Mouse (Mus musculus): Measurements from ENCODE around the gene Eif2b3. TPM values are rescaled to one million over a fixed set of nuclear protein-coding genes. Genes with fewer than 3 reads are reported as not detected.

Gene Eif2b3
- polyA plus RNA-seq, 1 experiment from 2014 or later, result 69.9 TPM

DNA sequence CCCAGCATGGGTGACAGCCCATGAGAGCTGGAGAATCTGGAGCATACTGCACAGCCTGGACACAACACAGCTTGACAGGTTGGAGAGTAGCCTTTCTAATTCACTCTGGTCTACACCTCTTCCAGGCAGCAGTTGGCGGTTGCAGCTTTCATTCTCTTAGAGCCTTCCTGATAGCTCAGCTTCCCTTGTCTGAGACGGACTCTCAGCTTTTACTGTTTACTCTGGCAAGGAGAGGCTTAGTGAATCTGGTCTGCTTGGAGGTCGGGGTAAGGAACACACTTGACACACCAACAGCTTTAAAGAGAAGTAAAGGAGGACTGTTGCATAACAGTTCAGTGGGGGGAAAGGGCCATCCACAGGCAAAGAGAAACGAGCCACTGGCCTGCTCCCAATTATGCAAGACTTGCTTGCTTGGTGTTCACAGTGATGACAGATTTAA is 22.1 kb downstream of the Eif2b3 start:
- 58% methylated on average over 4 of the region's 4 CpGs for WGBS
- DNase-seq (ENCODE audit: low spot score), result no peak
- Histone ChIP-seq H3K4me1 (replicated peaks; ENCODE audit: control insufficient read depth, insufficient read depth, low read length) (no peaks in the 10 kb centered on the region), H3K36me3 (ENCODE audit: control insufficient read depth, insufficient read depth, low read length) (peaks cover 3% of the 10 kb centered on the region; the same call in 1 of the 2 replicates), H3K27me3 (replicated peaks; ENCODE audit: control insufficient read depth, insufficient read depth, low read length) (no peaks in the 10 kb centered on the region), H3K27ac (ENCODE audit: low read depth, low read length) (no peak overlapping the region), H3K4me3 (ENCODE audit: low read depth, low read length) (no peak overlapping the region), H3K9me3 (ENCODE audit: control insufficient read depth, low read length) (no peaks in the 10 kb centered on the region), H3K4me2 (no peak overlapping the region), H3K9ac (ENCODE audit: low read depth, low read length) (no peak overlapping the region)
- no peak for ATAC-seq (replicated peaks; ENCODE audit: low FRiP score)

DNA sequence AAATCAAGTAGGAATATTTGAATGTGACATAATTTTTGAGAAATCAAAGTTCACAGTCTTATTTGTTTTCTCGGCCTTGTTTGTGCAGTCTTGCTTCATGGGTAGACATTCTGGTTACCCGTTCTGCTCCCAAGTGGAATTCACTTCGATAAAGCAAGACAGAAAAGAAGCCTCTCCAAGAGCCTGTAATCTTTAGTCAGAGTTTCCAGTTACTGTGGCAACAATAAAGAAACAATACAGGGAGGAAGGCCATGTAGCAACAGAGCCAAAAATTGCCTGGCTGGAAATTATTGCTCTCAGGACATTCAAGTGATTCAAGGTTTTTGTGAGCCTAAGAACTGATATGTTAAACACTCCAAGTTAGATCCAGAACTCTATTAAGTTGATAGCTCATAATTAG is 29.6 kb downstream of the Eif2b3 start:
- Histone ChIP-seq H3K27ac (ENCODE audit: low read depth, low read length) (no peak overlapping the region), H3K36me3 (ENCODE audit: control insufficient read depth, insufficient read depth, low read length) (peaks cover 9% of the 10 kb centered on the region; the same call in 1 of the 2 replicates), H3K4me1 (replicated peaks; ENCODE audit: control insufficient read depth, insufficient read depth, low read length) (no peaks in the 10 kb centered on the region), H3K4me2 (no peak overlapping the region), H3K9ac (ENCODE audit: low read depth, low read length) (no peak overlapping the region), H3K9me3 (ENCODE audit: control insufficient read depth, low read length) (no peaks in the 10 kb centered on the region), H3K27me3 (replicated peaks; ENCODE audit: control insufficient read depth, insufficient read depth, low read length) (no peaks in the 10 kb centered on the region), H3K4me3 (ENCODE audit: low read depth, low read length) (no peak overlapping the region)
- DNase-seq (ENCODE audit: low spot score), result no peak
- ATAC-seq (replicated peaks; ENCODE audit: low FRiP score), result no peak
- 89% methylated on average over 3 of the region's 3 CpGs for WGBS

DNA sequence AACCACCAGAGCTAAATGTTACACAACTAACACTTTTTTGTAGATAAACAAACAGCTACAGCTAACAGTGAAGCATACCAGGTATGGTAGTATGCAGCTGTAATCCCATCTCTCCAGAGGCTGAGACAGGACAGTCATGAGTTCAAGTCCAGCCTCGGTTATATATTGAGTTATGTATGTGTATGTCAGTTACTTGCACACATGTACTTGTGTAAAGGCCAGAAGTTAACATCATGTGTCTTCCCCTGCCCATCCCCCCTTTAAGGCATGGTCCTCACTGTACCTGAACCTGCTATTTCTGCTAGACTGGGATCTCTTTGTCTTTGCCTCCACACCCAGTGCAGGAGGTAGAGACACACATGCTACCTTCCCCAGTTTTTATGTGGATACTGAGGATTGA is 30.3 kb downstream of the Eif2b3 start:
- Histone ChIP-seq H3K27me3 (replicated peaks; ENCODE audit: control insufficient read depth, insufficient read depth, low read length) (no peaks in the 10 kb centered on the region), H3K36me3 (ENCODE audit: control insufficient read depth, insufficient read depth, low read length) (peaks cover 8% of the 10 kb centered on the region; the same call in 1 of the 2 replicates), H3K9ac (ENCODE audit: low read depth, low read length) (no peak overlapping the region), H3K27ac (ENCODE audit: low read depth, low read length) (no peak overlapping the region), H3K4me2 (no peak overlapping the region), H3K4me3 (ENCODE audit: low read depth, low read length) (no peak overlapping the region), H3K9me3 (ENCODE audit: control insufficient read depth, low read length) (no peaks in the 10 kb centered on the region), H3K4me1 (replicated peaks; ENCODE audit: control insufficient read depth, insufficient read depth, low read length) (no peaks in the 10 kb centered on the region)
- no peak for ATAC-seq (replicated peaks; ENCODE audit: low FRiP score)
- no peak for DNase-seq (ENCODE audit: low spot score)
- 100% methylated on average over 1 of the region's 1 CpGs for WGBS

DNA sequence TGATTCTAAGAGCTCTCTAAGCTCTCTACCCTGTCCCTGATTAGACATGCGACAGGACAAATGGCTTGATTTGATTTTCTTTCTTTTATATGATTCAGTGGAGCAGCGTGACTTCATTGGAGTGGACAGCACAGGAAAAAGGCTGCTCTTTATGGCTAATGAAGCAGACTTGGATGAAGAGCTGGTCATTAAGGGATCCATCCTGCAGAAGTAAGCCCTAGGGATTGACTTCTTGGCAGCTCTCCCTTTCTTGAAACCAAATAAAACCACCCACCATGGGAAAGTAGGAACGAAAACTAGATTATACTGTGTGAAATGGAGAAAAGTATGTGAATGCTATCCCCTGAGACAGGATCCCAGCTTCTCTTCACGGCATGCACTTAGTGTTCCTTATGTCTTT is 33.4 kb downstream of the Eif2b3 start:
- DNase-seq (ENCODE audit: low spot score) (no peak), ATAC-seq (replicated peaks; ENCODE audit: low FRiP score) (no peak)
- no peak overlapping the region for H3K4me3 ChIP-seq (ENCODE audit: low read depth, low read length)
- no peak overlapping the region for H3K27ac ChIP-seq (ENCODE audit: low read depth, low read length)
- H3K4me2 ChIP-seq, result no peak overlapping the region
- H3K27me3 ChIP-seq (replicated peaks; ENCODE audit: control insufficient read depth, insufficient read depth, low read length), result no peaks in the 10 kb centered on the region
- H3K4me1 ChIP-seq (replicated peaks; ENCODE audit: control insufficient read depth, insufficient read depth, low read length), result peaks cover 13% of the 10 kb centered on the region
- 95% methylated on average over 4 of the region's 4 CpGs for WGBS
- 0 out of 2 replicates have a peak, but pooled peaks cover 2% of the 10 kb centered on the region for H3K36me3 ChIP-seq (ENCODE audit: control insufficient read depth, insufficient read depth, low read length)
- no peaks in the 10 kb centered on the region for H3K9me3 ChIP-seq (ENCODE audit: control insufficient read depth, low read length)
- no peak overlapping the region for H3K9ac ChIP-seq (ENCODE audit: low read depth, low read length)

DNA sequence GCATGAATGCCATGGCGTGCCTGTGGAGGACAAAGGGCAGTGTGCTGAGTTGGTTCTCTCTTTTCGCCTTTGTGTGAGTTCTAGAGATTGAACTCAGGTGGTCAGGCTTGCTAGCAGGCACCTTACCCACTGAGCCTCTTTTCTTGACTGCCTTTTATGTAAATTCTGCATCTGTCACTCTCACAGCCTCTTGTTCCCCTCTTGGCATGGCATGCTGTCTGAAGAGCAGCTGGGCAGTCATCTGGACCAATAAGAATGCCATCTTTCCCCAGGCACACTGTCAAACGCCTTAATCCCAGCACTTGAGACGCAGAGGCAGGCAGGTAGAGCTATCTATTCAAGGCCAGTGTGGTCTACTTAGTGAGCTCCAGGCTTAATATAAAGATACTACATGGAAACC is 34.8 kb downstream of the Eif2b3 start:
- Histone ChIP-seq H3K4me3 (ENCODE audit: low read depth, low read length) (no peak overlapping the region), H3K9me3 (ENCODE audit: control insufficient read depth, low read length) (no peaks in the 10 kb centered on the region), H3K27me3 (replicated peaks; ENCODE audit: control insufficient read depth, insufficient read depth, low read length) (no peaks in the 10 kb centered on the region), H3K27ac (ENCODE audit: low read depth, low read length) (no peak overlapping the region), H3K9ac (ENCODE audit: low read depth, low read length) (no peak overlapping the region), H3K4me2 (no peak overlapping the region), H3K4me1 (replicated peaks; ENCODE audit: control insufficient read depth, insufficient read depth, low read length) (peaks cover 19% of the 10 kb centered on the region), H3K36me3 (ENCODE audit: control insufficient read depth, insufficient read depth, low read length) (0 out of 2 replicates have a peak, but pooled peaks cover 2% of the 10 kb centered on the region)
- 93% methylated on average over 4 of the region's 4 CpGs for WGBS
- no peak for DNase-seq (ENCODE audit: low spot score)
- ATAC-seq (replicated peaks; ENCODE audit: low FRiP score), result no peak

DNA sequence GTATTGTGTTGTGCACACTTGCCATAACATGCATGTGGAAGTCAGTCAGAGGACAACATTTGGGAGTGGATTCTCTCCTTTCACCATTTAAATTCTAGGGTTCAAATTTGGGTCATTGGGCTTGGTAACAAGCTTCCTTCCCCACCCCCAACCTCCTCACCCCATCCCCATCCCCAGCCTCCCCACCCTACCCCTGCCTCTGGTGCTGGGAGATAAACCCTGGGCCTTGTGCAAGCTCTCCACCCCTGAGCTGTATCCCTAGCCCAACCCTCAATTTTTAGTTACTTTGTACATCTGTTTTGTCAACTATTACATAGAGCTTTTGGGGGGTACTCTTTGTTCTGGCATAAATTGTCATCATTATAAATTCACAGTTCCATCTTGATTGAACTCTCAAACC is 36.9 kb downstream of the Eif2b3 start:
- Histone ChIP-seq H3K4me1 (replicated peaks; ENCODE audit: control insufficient read depth, insufficient read depth, low read length) (peaks cover 19% of the 10 kb centered on the region), H3K27ac (ENCODE audit: low read depth, low read length) (peak overlapping the region; percentile 94), H3K4me2 (peak overlapping the region; percentile 46), H3K36me3 (ENCODE audit: control insufficient read depth, insufficient read depth, low read length) (no peaks in the 10 kb centered on the region; the same call in 1 of the 2 replicates), H3K4me3 (ENCODE audit: low read depth, low read length) (no peak overlapping the region), H3K27me3 (replicated peaks; ENCODE audit: control insufficient read depth, insufficient read depth, low read length) (no peaks in the 10 kb centered on the region), H3K9me3 (ENCODE audit: control insufficient read depth, low read length) (no peaks in the 10 kb centered on the region), H3K9ac (ENCODE audit: low read depth, low read length) (peak overlapping the region; percentile 63)
- DNase-seq (ENCODE audit: low spot score) (no peak), ATAC-seq (replicated peaks; ENCODE audit: low FRiP score) (peak; percentile 99)

DNA sequence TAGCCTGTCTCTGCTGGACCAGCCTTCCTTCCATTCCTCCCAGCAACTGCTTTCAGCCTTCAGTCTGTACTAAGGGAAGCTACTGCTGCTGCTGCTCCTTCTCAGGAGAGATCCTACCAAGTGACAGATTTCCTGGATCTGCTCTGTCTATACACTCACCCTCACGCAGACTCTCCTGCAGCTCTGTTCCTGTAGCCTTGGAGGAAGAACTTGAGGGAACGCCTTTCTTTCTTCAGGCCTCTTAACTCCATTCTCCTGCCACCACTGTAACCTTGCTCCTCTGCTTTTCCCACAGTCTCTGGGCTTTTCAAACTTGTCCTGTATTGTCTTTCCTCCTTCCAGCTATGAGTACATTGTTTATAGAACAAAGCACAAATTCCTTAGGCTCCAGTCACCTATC is 37.3 kb downstream of the Eif2b3 start:
- Histone ChIP-seq H3K27me3 (replicated peaks; ENCODE audit: control insufficient read depth, insufficient read depth, low read length) (no peaks in the 10 kb centered on the region), H3K4me2 (peak overlapping the region; percentile 46), H3K4me1 (replicated peaks; ENCODE audit: control insufficient read depth, insufficient read depth, low read length) (peaks cover 19% of the 10 kb centered on the region), H3K9me3 (ENCODE audit: control insufficient read depth, low read length) (no peaks in the 10 kb centered on the region), H3K9ac (ENCODE audit: low read depth, low read length) (peak overlapping the region; percentile 63), H3K36me3 (ENCODE audit: control insufficient read depth, insufficient read depth, low read length) (peaks cover 2% of the 10 kb centered on the region; the same call in 1 of the 2 replicates), H3K27ac (ENCODE audit: low read depth, low read length) (peak overlapping the region; percentile 94), H3K4me3 (ENCODE audit: low read depth, low read length) (no peak overlapping the region)
- no peak for DNase-seq (ENCODE audit: low spot score)
- WGBS, result 66% methylated on average over 2 of the region's 2 CpGs
- peak; percentile 49 for ATAC-seq (replicated peaks; ENCODE audit: low FRiP score)

DNA sequence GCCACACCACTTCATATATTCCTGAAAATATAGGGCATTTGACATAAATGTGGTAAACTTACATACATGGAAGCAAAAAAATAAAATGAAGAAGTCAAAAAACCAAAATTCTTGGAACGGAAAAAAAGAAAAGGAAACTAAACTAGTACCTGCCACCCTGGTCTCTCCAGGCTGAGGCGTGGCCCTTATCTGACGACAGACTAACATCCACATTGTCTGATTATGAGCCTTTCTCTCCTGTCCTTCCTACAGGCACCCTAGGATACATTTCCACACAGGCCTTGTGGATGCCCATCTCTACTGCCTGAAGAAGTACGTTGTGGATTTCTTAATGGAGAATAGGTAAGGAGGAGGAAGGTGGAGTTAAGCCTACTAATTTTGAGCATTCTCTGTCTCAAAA is 39.3 kb downstream of the Eif2b3 start:
- Histone ChIP-seq H3K9ac (ENCODE audit: low read depth, low read length) (no peak overlapping the region), H3K9me3 (ENCODE audit: control insufficient read depth, low read length) (no peaks in the 10 kb centered on the region), H3K4me1 (replicated peaks; ENCODE audit: control insufficient read depth, insufficient read depth, low read length) (peaks cover 19% of the 10 kb centered on the region), H3K4me2 (peak overlapping the region; percentile 28; the same call in 1 of the 2 replicates), H3K36me3 (ENCODE audit: control insufficient read depth, insufficient read depth, low read length) (peaks cover 8% of the 10 kb centered on the region; the same call in 1 of the 2 replicates), H3K27ac (ENCODE audit: low read depth, low read length) (no peak overlapping the region), H3K27me3 (replicated peaks; ENCODE audit: control insufficient read depth, insufficient read depth, low read length) (no peaks in the 10 kb centered on the region), H3K4me3 (ENCODE audit: low read depth, low read length) (no peak overlapping the region)
- DNase-seq (ENCODE audit: low spot score) (no peak), ATAC-seq (replicated peaks; ENCODE audit: low FRiP score) (peak; percentile 64)
- WGBS, result 64% methylated on average over 4 of the region's 4 CpGs

DNA sequence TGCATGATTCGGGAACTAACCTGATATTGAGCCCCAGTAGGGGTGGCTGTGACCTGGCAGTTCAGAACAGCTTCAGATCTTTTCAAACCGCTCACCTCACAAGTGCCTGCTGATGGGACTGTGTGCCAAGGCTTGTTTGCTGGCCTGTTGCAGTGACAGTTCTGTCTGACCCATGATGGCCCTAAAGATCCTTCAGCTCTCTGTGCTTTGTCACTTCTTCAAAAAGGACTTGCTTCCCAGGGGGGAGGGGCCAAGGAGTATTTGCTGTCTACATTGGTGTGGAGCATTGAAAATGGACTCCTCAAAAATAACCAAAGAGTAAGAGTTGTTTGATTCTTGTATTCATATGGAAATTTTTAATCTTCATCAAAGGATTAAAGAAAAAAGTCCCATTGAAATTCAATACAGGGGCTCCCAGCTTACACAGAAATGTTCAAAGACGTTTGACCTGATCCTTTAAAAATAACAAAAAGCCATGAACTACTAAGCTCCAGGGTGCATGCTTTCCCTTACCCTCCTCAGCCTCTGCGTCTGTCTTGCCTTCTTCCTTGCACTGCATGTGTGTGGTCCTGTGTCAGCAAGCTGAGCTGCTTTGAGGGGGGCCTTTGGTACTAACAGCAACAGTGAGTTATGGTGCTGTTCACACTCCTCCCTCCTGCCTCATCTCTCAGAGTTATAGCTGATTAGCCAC is 43.6 kb downstream of the Eif2b3 start:
- H3K27me3 ChIP-seq (replicated peaks; ENCODE audit: control insufficient read depth, insufficient read depth, low read length), result no peaks in the 10 kb centered on the region
- H3K4me1 ChIP-seq (replicated peaks; ENCODE audit: control insufficient read depth, insufficient read depth, low read length), result peaks cover 6% of the 10 kb centered on the region; the same call in 1 of the 2 replicates
- H3K27ac ChIP-seq (ENCODE audit: low read depth, low read length), result no peak overlapping the region
- H3K4me2 ChIP-seq, result no peak overlapping the region
- ATAC-seq (replicated peaks; ENCODE audit: low FRiP score) (no peak), DNase-seq (ENCODE audit: low spot score) (no peak)
- no peaks in the 10 kb centered on the region for H3K9me3 ChIP-seq (ENCODE audit: control insufficient read depth, low read length)
- H3K4me3 ChIP-seq (ENCODE audit: low read depth, low read length), result no peak overlapping the region
- 72% methylated on average over 4 of the region's 4 CpGs for WGBS
- H3K36me3 ChIP-seq (ENCODE audit: control insufficient read depth, insufficient read depth, low read length), result peaks cover 22% of the 10 kb centered on the region
- no peak overlapping the region for H3K9ac ChIP-seq (ENCODE audit: low read depth, low read length)

Measured in liver, embryonic 11.5 days (tissue).